Mouse (Mus musculus): ENCODE measurements around the gene Pde4c. TPM values are rescaled to one million over a fixed set of nuclear protein-coding genes. Genes with fewer than 3 reads are reported as not detected.

Pde4c gene
- polyA plus RNA-seq, 1 experiment from 2014 or later = 8.0 TPM

DNA sequence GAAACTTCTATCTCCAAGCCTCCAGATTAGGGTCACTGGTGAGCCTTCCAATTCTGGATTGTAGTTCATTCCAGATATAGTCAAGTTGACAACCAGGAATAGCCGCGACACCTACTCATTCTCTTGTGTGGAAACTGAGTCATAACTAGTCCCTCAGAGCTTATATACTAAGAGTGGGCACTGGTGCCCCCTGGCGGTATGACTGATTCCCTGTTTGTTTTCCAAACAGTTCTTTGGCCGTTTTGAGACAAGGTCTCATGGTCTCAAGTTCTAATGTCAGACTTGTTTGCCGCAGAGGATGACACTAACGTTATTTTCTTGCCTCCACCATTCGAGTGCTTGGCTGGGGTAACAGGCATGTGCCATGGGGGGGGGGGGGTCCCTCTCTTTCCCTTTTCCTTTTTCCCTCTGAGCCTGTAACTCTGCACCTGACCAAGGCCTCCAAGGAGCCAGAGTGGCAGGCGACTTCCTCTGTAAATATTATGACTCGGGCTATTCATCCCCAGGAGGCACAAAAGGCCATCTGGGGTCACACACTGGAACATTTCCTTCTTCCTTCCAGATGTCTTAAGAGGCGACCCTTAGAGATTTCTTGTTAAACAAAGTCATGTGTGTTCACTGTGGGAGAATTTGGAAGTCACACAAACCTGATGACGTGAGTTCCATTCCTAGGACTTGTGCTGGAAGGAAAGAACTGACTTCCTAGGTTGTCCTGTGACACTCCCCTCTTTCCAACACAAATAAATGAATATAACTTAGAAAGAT is 28.7 kb downstream of the Pde4c start:
- Histone ChIP-seq H3K4me2 (ENCODE audit: low read length) (peak overlapping the region; percentile 44; the same call in 1 of the 2 replicates), H3K4me1 (replicated peaks; ENCODE audit: insufficient read depth, low read length) (peaks cover 23% of the 10 kb centered on the region), H3K27ac (peak overlapping the region; percentile 90), H3K9ac (ENCODE audit: low read depth, low read length) (peak overlapping the region; percentile 41; the same call in 1 of the 2 replicates), H3K36me3 (ENCODE audit: insufficient read depth, low read length) (0 out of 2 replicates have a peak, but pooled peaks cover 6% of the 10 kb centered on the region), H3K4me3 (replicated peaks; ENCODE audit: low read depth, low read length) (no peak overlapping the region), H3K27me3 (ENCODE audit: insufficient read depth, low read length) (no peaks in the 10 kb centered on the region), H3K9me3 (replicated peaks; ENCODE audit: low read length) (no peaks in the 10 kb centered on the region)
- DNase-seq (ENCODE audit: low spot score) (peak; percentile 84), ATAC-seq (replicated peaks; ENCODE audit: low FRiP score, low read depth) (no peak)
- 22% methylated on average over 11 of the region's 11 CpGs for WGBS
- TF ChIP-seq CTCF (IDR thresholded peaks at IDR 0.05; ENCODE audit: low read depth) = peak; percentile 80

DNA sequence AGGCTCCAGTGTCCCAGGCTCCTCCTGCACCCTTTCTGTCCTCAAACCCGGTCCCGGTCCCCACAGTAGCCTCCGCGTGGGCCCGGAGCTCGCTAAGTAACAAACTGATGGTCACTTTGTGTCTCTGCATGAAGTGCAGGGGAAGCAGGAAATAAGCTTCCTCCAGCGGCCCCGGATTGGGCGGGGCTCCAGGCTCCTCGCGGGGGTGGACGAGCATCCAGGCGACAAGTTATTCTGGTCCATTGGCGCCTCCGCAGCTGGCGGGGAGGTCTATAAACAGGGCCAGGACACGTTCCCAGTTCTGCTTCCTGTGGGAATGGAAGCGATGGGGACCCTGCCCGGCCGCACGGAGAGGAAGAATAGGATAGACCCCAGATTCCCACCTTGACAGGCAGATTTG is 29.6 kb downstream of the Pde4c start:
- H3K36me3 ChIP-seq (ENCODE audit: insufficient read depth, low read length) = 0 out of 2 replicates have a peak, but pooled peaks cover 10% of the 10 kb centered on the region
- peak overlapping the region; percentile 41; the same call in 1 of the 2 replicates for H3K9ac ChIP-seq (ENCODE audit: low read depth, low read length)
- no peaks in the 10 kb centered on the region for H3K27me3 ChIP-seq (ENCODE audit: insufficient read depth, low read length)
- WGBS = 8% methylated on average over 21 of the region's 21 CpGs
- ATAC-seq (replicated peaks; ENCODE audit: low FRiP score, low read depth) = no peak; the same call in 1 of the 2 replicates
- peaks cover 23% of the 10 kb centered on the region for H3K4me1 ChIP-seq (replicated peaks; ENCODE audit: insufficient read depth, low read length)
- peak overlapping the region; percentile 90 for H3K27ac ChIP-seq
- TF ChIP-seq CTCF (IDR thresholded peaks at IDR 0.05; ENCODE audit: low read depth) = no peak
- peak; percentile 88 for DNase-seq (ENCODE audit: low spot score)
- H3K9me3 ChIP-seq (replicated peaks; ENCODE audit: low read length) = no peaks in the 10 kb centered on the region
- H3K4me3 ChIP-seq (replicated peaks; ENCODE audit: low read depth, low read length) = peak overlapping the region; percentile 1; the same call in 1 of the 2 replicates
- H3K4me2 ChIP-seq (ENCODE audit: low read length) = peak overlapping the region; percentile 44

DNA sequence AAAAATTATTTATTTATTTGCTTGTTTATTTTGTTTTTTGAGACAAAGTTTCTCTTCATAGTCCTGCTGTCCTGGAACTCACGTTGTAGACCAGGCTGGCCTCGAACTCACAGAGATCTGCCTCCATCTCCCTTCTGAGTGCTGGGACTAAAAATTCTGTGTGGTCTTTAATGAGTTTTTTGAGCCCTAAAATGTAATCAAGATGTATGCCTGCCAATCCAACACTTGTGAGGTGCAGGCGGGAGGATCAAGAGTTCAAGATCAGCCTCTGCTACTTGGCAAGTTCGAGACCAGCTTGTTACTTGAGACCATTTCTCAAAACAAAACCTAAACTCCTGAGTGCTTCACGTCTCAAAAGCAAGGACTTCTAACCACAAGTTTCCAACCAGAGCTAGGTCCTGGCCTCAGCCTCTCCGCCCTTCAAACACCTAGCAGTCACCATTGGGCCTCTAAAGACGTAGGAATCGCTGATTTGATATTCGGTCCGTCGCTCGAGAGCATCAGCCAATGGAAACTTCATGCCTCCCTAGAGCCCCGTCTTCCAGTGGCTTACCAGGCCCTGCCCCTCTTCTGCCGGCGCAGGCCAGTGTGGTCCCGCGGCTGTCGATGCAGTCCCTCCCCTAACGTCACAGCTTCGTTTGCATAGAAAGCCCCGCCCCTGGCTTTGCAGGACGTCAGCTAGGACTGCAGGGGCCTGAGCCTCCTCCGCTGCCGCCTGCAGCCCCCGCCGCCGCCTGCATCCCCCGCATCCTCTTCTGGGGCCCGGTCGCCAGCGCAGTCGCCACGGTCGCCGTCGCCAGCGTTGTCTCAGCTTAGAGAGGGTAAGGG is 30.7 kb downstream of the Pde4c start, which contains the start of gene Rab3a:
Gene Rab3a (plus strand): TSS at position 637 of the 828 bp plus-strand sequence.
- TF ChIP-seq CTCF (IDR thresholded peaks at IDR 0.05; ENCODE audit: low read depth) = peak; percentile 12; the same call in 1 of the 2 replicates
- Histone ChIP-seq H3K9ac (ENCODE audit: low read depth, low read length) (peak within 1 kb of the TSS; percentile 82), H3K27me3 (ENCODE audit: insufficient read depth, low read length) (no peaks in the 10 kb centered on the region), H3K4me2 (ENCODE audit: low read length) (peak within 1 kb of the TSS; percentile 96), H3K4me1 (replicated peaks; ENCODE audit: insufficient read depth, low read length) (peaks cover 29% of the 10 kb centered on the region), H3K9me3 (replicated peaks; ENCODE audit: low read length) (no peaks in the 10 kb centered on the region), H3K27ac (peak within 1 kb of the TSS; percentile 90), H3K36me3 (ENCODE audit: insufficient read depth, low read length) (0 out of 2 replicates have a peak, but pooled peaks cover 12% of the 10 kb centered on the region), H3K4me3 (replicated peaks; ENCODE audit: low read depth, low read length) (peak within 1 kb of the TSS; percentile 81)
- WGBS = 8% methylated on average over 37 of the region's 37 CpGs
- peak; percentile 96 for ATAC-seq (replicated peaks; ENCODE audit: low FRiP score, low read depth)
- DNase-seq (ENCODE audit: low spot score) = peak; percentile 100

DNA sequence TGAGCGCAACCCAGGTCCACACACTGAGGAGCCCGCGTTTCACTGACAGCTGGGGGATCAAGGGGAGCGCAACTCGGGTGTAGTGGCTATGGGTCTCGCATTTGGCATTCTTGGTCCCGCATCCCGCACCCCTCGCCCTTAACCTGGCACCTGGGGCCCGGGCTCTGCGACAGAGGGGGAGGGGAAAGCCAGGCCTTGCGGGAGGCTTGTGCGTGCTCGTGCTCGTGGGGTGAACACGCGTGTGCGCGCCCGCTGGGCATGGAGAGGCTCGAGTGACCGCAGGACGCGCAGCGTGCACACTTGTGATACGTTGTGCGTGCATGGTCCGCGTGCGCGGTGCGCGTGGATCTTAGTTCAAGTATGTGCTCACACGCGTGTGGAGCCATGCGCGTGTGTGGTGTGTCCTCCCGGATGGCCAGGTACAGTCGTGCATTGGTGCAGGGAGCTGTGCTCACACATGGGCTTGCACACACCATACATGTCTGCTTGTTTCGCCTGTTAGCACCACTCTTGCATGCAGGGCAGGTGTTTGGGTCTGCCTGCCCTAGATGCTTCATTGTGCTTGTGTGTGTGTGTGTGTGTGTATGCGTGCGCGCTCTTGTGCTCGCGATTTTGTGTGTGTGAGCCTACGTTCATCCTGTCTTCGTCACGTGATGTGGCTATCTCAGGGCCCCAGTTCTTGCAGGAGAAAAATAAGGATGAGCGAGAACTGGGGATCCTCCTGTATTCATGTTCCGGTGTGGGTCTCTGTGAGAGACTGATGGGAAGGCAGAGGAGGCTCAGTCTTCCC is 31.5 kb downstream of the Pde4c start:
- Histone ChIP-seq H3K4me2 (ENCODE audit: low read length) (peak overlapping the region; percentile 96), H3K9me3 (replicated peaks; ENCODE audit: low read length) (no peaks in the 10 kb centered on the region), H3K4me3 (replicated peaks; ENCODE audit: low read depth, low read length) (peak overlapping the region; percentile 81), H3K27ac (peak overlapping the region; percentile 77), H3K36me3 (ENCODE audit: insufficient read depth, low read length) (0 out of 2 replicates have a peak, but pooled peaks cover 12% of the 10 kb centered on the region), H3K9ac (ENCODE audit: low read depth, low read length) (peak overlapping the region; percentile 82), H3K4me1 (replicated peaks; ENCODE audit: insufficient read depth, low read length) (peaks cover 34% of the 10 kb centered on the region), H3K27me3 (ENCODE audit: insufficient read depth, low read length) (no peaks in the 10 kb centered on the region)
- TF ChIP-seq CTCF (IDR thresholded peaks at IDR 0.05; ENCODE audit: low read depth) = no peak
- DNase-seq (ENCODE audit: low spot score) (no peak), ATAC-seq (replicated peaks; ENCODE audit: low FRiP score, low read depth) (peak; percentile 11)
- WGBS = 11% methylated on average over 47 of the region's 50 CpGs

DNA sequence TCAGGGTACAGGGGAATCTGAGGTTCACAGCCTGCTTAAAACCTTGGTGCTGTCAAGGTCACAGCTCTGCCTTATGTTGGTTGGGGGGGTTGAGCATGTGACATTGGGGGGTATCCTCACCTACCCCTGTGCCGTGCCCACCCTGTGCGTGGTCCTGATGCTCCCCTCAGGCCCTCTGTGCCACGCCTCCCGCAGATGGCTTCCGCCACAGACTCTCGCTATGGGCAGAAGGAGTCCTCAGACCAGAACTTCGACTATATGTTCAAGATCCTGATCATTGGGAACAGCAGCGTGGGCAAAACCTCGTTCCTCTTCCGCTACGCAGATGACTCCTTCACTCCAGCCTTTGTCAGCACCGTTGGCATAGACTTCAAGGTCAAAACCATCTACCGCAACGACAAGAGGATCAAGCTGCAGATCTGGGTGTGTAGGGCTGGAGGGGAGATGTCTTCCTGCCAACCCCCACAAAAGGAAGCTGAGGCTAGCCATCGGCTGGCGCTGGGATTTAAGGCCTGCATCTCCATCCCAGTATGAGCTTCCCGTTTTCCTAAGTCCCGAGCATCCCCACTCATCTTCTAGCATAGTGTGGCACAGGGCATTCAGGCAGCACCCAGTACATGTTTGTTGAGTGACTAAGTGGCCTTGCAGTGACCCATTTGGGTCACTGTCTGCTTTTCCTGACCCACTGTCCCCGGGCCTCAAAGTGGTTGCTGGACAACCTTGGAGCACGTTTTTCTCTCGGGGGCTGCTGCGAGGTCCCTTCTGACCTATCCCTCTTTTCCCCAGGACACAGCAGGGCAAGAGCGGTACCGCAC is 32.3 kb downstream of the Pde4c start:
- no peak overlapping the region for H3K27ac ChIP-seq
- H3K9me3 ChIP-seq (replicated peaks; ENCODE audit: low read length) = no peaks in the 10 kb centered on the region
- no peak for ATAC-seq (replicated peaks; ENCODE audit: low FRiP score, low read depth)
- no peak for TF ChIP-seq CTCF (IDR thresholded peaks at IDR 0.05; ENCODE audit: low read depth)
- 83% methylated on average over 24 of the region's 24 CpGs for WGBS
- no peak for DNase-seq (ENCODE audit: low spot score)
- 0 out of 2 replicates have a peak, but pooled peaks cover 12% of the 10 kb centered on the region for H3K36me3 ChIP-seq (ENCODE audit: insufficient read depth, low read length)
- peak overlapping the region; percentile 81 for H3K4me3 ChIP-seq (replicated peaks; ENCODE audit: low read depth, low read length)
- H3K27me3 ChIP-seq (ENCODE audit: insufficient read depth, low read length) = no peaks in the 10 kb centered on the region
- H3K9ac ChIP-seq (ENCODE audit: low read depth, low read length) = peak overlapping the region; percentile 82; the same call in 1 of the 2 replicates
- peak overlapping the region; percentile 96 for H3K4me2 ChIP-seq (ENCODE audit: low read length)
- peaks cover 37% of the 10 kb centered on the region for H3K4me1 ChIP-seq (replicated peaks; ENCODE audit: insufficient read depth, low read length)

Measured in kidney, postnatal 0 days (tissue).